Mouse (Mus musculus) neural tube, embryonic 15.5 days (tissue): ENCODE results near the gene 1700020D05Rik. TPM values are rescaled to one million over a fixed set of nuclear protein-coding genes. Genes with fewer than 3 reads are reported as not detected.

Experiments
- ATAC-seq: fragments of 200-750 bp; cut with Nextera tagmentation; 2 replicates; pipeline ENCODE4 v1.8.0; 2017; ENCODE audit warnings: mild to moderate bottlenecking, moderate TSS enrichment, moderate library complexity; ENCODE audit not compliant: low FRiP score
- H3K27ac ChIP-seq: fragments of 300-500 bp; sonication (generic); replicated peaks from 2 replicates; pipeline ENCODE4 v1.5.1; 2015; ENCODE audit warnings: mild to moderate bottlenecking, inconsistent platforms
- H3K27me3 ChIP-seq: fragments of 300-500 bp; sonication (generic); replicated peaks from 2 replicates; pipeline ENCODE4 v1.6.1; 2015; ENCODE audit warnings: inconsistent platforms
- H3K36me3 ChIP-seq: fragments of 300-500 bp; sonication (generic); 2 replicates; pipeline ENCODE4 v1.6.1; 2015; ENCODE audit warnings: inconsistent platforms
- H3K4me1 ChIP-seq: fragments of 300-500 bp; sonication (generic); 2 replicates; pipeline ENCODE4 v1.6.1; 2015; ENCODE audit warnings: inconsistent platforms
- H3K4me2 ChIP-seq: fragments of 300-500 bp; sonication (generic); 2 replicates; pipeline ENCODE4 v1.6.1; 2015; ENCODE audit warnings: inconsistent platforms, mild to moderate bottlenecking, moderate library complexity
- H3K4me3 ChIP-seq: fragments of 300-500 bp; sonication (generic); replicated peaks from 2 replicates; pipeline ENCODE4 v1.5.1; 2015; ENCODE audit warnings: mild to moderate bottlenecking, inconsistent platforms
- H3K9ac ChIP-seq: fragments of 300-500 bp; sonication (generic); replicated peaks from 2 replicates; pipeline ENCODE4 v1.6.1; 2015; ENCODE audit warnings: mild to moderate bottlenecking, inconsistent platforms
- H3K9me3 ChIP-seq: fragments of 300-500 bp; sonication (generic); replicated peaks from 2 replicates; pipeline ENCODE4 v1.6.1; 2016; ENCODE audit warnings: inconsistent platforms
- WGBS: fragments of 180-500 bp; shearing (Covaris S2); methylation state at CpG from one replicate; pipeline ENCODE4 v1.1.7; 2015; ENCODE audit warnings: mixed read lengths; 5-methylcytosine and 5-hydroxymethylcytosine counted together
- polyA plus RNA-seq: library from polyadenylated mRNA; unstranded; fragments of >200 nt; fragmentation: Nextera tagmentation; extraction: Ambion mirVana; gene quantifications from 2 replicates; pipeline ENCODE4 v1.2.1, GENCODE M21; 2015

The 1700020D05Rik gene
- polyA plus RNA-seq, 1 experiment from 2014 or later: 0.20 TPM

DNA sequence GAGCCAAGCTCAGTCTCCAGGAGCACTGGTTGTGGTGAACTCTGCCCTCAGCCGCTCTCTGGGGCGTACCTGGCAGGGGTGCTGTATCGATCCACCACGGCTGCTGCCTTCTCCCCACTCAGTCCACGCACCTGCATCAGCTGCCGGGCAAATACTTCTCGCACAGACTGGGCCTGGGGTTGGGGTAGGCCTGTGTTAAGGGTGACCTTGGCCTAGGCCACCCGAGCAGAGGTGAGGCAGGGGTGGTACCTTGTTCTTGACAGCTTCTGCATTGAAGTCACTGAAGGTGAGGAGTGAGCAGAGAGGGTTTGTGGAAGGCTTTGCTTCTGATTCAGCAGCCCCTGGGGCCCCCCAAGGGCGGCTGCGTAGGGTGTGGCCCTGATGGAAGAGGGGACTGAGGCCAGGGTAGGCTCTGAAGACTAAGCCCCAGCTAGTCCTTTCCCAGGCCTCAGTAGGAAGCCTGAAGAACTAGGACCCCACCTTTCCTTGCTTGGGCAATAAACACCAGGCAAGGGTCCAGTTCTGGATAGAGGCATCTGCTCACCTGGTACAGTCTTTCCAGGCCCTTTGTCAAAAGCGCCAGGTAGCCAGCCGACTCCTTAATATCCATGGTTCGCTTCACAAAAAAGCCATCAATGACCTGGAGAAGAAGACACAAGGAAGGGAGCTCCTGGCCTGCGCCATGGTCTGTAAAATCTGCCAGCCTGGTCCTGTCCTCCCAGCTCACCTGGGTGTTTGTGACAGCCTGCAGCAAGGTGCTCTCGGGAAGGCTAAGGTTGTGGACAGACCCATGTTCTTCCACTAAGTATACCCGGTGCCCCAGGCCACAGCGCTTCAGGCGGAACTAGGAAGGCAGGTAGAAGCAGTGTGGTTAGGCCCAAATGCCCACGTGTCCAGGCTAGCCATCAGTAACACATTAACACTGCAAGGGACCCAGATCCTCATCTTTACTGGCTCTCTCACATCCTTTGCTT lies 19.9 kb downstream of the 1700020D05Rik start:
- ATAC-seq: no peak
- 95% methylated on average over 19 of the region's 19 CpGs for WGBS
- Histone ChIP-seq H3K4me3 (no peak overlapping the region), H3K9me3 (no peaks in the 10 kb centered on the region), H3K36me3 (peaks cover 58% of the 10 kb centered on the region), H3K4me1 (peaks cover 21% of the 10 kb centered on the region), H3K9ac (no peak overlapping the region), H3K27ac (no peak overlapping the region), H3K4me2 (no peak overlapping the region), H3K27me3 (no peaks in the 10 kb centered on the region)

GRCm38 (mm10) chr19:5481398-5481797 lies 22.2 kb downstream of the 1700020D05Rik start:
- 89% methylated on average over 10 of the region's 10 CpGs for WGBS
- H3K36me3 ChIP-seq: peaks cover 58% of the 10 kb centered on the region
- no peaks in the 10 kb centered on the region for H3K9me3 ChIP-seq
- H3K27ac ChIP-seq: no peak overlapping the region
- H3K4me1 ChIP-seq: peaks cover 12% of the 10 kb centered on the region
- H3K9ac ChIP-seq: no peak overlapping the region
- no peaks in the 10 kb centered on the region for H3K27me3 ChIP-seq
- no peak overlapping the region for H3K4me3 ChIP-seq
- H3K4me2 ChIP-seq: no peak overlapping the region
- ATAC-seq: no peak

DNA sequence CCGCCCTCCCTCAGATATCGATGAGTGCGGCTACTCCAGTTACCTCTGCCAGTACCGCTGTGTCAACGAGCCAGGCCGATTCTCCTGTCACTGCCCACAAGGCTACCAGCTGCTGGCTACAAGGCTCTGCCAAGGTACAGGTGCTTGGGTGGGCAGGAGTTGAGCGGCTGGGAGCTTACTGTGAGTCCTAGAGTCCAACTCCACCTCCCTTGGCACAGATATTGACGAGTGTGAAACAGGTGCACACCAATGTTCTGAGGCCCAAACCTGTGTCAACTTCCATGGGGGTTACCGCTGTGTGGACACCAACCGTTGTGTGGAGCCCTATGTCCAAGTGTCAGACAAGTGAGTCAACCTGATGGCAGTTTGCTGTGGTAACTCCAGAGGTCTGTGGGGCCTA lies 23.6 kb downstream of the 1700020D05Rik start:
- no peak overlapping the region for H3K4me3 ChIP-seq
- peaks cover 52% of the 10 kb centered on the region for H3K36me3 ChIP-seq
- no peak overlapping the region for H3K4me2 ChIP-seq
- 93% methylated on average over 10 of the region's 10 CpGs for WGBS
- no peak overlapping the region for H3K9ac ChIP-seq
- H3K27ac ChIP-seq: no peak overlapping the region
- no peaks in the 10 kb centered on the region for H3K27me3 ChIP-seq
- no peaks in the 10 kb centered on the region for H3K9me3 ChIP-seq
- peaks cover 19% of the 10 kb centered on the region for H3K4me1 ChIP-seq
- no peak for ATAC-seq

GRCm38 (mm10) chr19:5477668-5478300 lies 25.8 kb downstream of the 1700020D05Rik start:
- WGBS: 88% methylated on average over 18 of the region's 18 CpGs
- Histone ChIP-seq H3K27ac (no peak overlapping the region), H3K4me2 (no peak overlapping the region), H3K9ac (no peak overlapping the region), H3K9me3 (no peaks in the 10 kb centered on the region), H3K4me3 (no peak overlapping the region), H3K36me3 (peaks cover 30% of the 10 kb centered on the region), H3K4me1 (peaks cover 34% of the 10 kb centered on the region), H3K27me3 (no peaks in the 10 kb centered on the region)
- ATAC-seq: no peak

DNA sequence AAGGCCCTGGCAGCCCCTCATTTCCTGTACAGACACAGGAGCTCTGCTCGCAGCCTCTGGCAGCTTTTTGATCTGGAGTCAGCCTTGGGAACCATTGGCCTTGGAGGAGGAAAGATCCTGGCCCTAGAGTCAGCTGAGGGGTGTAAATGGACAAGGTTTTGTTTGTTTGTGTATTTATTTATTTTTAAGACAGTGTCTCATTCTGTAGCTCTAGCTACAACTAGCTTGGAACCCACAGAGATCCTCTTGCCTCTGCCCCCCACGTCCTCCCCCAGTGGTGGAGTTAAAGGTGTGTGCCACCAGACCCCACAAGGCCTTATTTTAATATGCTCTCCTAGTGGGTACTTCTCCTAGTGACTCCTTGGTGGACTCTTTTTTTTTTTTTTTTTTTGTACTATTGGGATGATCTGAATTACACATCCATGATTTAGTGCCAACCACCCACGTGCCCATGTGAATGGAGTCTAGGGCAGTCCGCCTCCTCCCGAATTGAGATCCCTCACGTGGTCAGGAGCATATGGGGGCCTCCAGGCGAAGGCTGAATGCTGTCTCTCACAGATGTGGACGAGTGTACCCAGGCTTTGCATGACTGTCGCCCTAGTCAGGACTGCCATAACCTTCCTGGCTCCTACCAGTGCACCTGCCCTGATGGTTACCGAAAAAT lies 26.5 kb downstream of the 1700020D05Rik start:
- Histone ChIP-seq H3K27ac (no peak overlapping the region), H3K4me2 (no peak overlapping the region), H3K4me1 (peaks cover 34% of the 10 kb centered on the region), H3K9ac (no peak overlapping the region), H3K36me3 (peaks cover 24% of the 10 kb centered on the region), H3K9me3 (no peaks in the 10 kb centered on the region), H3K27me3 (no peaks in the 10 kb centered on the region), H3K4me3 (no peak overlapping the region)
- no peak for ATAC-seq
- WGBS: 71% methylated on average over 10 of the region's 10 CpGs

GRCm38 (mm10) chr19:5475069-5475714 lies 28.4 kb downstream of the 1700020D05Rik start:
- no peaks in the 10 kb centered on the region for H3K9me3 ChIP-seq
- H3K9ac ChIP-seq: peak overlapping the region; percentile 71
- ATAC-seq: peak; percentile 25; the same call in 1 of the 2 replicates
- no peaks in the 10 kb centered on the region for H3K27me3 ChIP-seq
- peaks cover 34% of the 10 kb centered on the region for H3K4me1 ChIP-seq
- peaks cover 13% of the 10 kb centered on the region for H3K36me3 ChIP-seq
- peak overlapping the region; percentile 75 for H3K27ac ChIP-seq
- peak overlapping the region; percentile 97 for H3K4me2 ChIP-seq
- peak overlapping the region; percentile 61 for H3K4me3 ChIP-seq
- WGBS: 22% methylated on average over 13 of the region's 13 CpGs

GRCm38 (mm10) chr19:5474281-5475068 lies 29.1 kb downstream of the 1700020D05Rik start:
- H3K9me3 ChIP-seq: no peaks in the 10 kb centered on the region
- H3K27me3 ChIP-seq: no peaks in the 10 kb centered on the region
- ATAC-seq: peak; percentile 70
- peaks cover 6% of the 10 kb centered on the region for H3K36me3 ChIP-seq
- H3K27ac ChIP-seq: peak overlapping the region; percentile 75
- H3K4me1 ChIP-seq: peaks cover 34% of the 10 kb centered on the region
- H3K9ac ChIP-seq: peak overlapping the region; percentile 71
- WGBS: 1% methylated on average over 44 of the region's 68 CpGs
- H3K4me3 ChIP-seq: peak overlapping the region; percentile 61
- H3K4me2 ChIP-seq: peak overlapping the region; percentile 97

GRCm38 (mm10) chr19:5473720-5474119 lies 29.9 kb downstream of the 1700020D05Rik start, which contains the start of gene Efemp2:
Gene Efemp2 (plus strand): TSS chr19:5473954.
- H3K4me1 ChIP-seq: peaks cover 34% of the 10 kb centered on the region
- H3K36me3 ChIP-seq: no peaks in the 10 kb centered on the region
- H3K4me2 ChIP-seq: peak within 1 kb of the TSS; percentile 97
- ATAC-seq: peak; percentile 53; the same call in 1 of the 2 replicates
- WGBS: 1% methylated on average over 22 of the region's 22 CpGs
- H3K9me3 ChIP-seq: no peaks in the 10 kb centered on the region
- H3K27ac ChIP-seq: peak within 1 kb of the TSS; percentile 75
- peak within 1 kb of the TSS; percentile 61 for H3K4me3 ChIP-seq
- H3K9ac ChIP-seq: peak within 1 kb of the TSS; percentile 71
- H3K27me3 ChIP-seq: no peaks in the 10 kb centered on the region

DNA sequence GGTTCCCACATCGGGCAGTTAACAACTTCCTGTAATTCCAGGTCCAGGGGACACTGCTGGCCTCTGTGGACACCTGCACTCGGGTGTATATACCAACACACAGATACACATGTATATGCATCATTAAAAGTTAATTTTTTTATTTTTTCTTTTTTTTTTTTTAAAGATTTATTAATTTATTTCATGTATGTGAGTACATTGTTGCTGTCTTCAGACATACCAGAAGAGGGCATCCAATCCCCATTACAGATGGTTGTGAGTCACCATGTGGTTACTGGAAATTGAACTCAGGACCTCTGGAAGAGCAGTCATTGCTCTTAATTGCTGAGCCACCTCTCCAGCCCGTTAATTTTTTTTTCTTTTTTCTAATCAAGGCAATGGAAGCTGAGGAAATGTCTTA lies 30.7 kb downstream of the 1700020D05Rik start:
- Histone ChIP-seq H3K27ac (no peak overlapping the region), H3K27me3 (no peaks in the 10 kb centered on the region), H3K9ac (no peak overlapping the region), H3K4me1 (peaks cover 34% of the 10 kb centered on the region), H3K4me2 (no peak overlapping the region), H3K36me3 (no peaks in the 10 kb centered on the region), H3K4me3 (0 out of 2 replicates have a peak overlapping the region, but pooled peaks have one; percentile 61), H3K9me3 (no peaks in the 10 kb centered on the region)
- WGBS: 76% methylated on average over 3 of the region's 3 CpGs
- no peak for ATAC-seq

DNA sequence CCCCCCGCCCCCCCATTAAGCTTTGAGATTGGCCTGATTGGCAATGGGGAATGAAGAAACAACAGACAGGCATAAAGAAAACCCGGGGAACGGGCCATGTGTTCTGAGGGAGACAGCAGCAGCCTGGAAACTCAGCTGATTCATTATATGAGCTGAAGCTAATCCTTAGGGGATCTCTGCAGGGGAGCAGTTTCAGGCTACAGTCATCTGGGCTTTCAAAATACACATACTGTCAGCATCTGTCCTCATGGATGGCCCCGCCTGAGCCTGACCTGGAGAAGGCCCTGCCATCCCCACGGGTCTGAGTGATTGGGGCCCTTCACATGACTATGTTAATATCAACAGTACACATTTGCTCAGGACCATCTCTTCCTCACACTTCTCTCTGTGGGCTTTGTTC lies 31.7 kb downstream of the 1700020D05Rik start:
- Histone ChIP-seq H3K9ac (no peak overlapping the region), H3K4me1 (peaks cover 30% of the 10 kb centered on the region), H3K27ac (no peak overlapping the region), H3K27me3 (no peaks in the 10 kb centered on the region), H3K9me3 (no peaks in the 10 kb centered on the region), H3K4me3 (no peak overlapping the region), H3K4me2 (no peak overlapping the region), H3K36me3 (peaks cover 8% of the 10 kb centered on the region)
- ATAC-seq: no peak
- 44% methylated on average over 5 of the region's 5 CpGs for WGBS
